Mouse (Mus musculus) liver, adult (tissue): ENCODE data around the gene Zfp668.

Experiments used
- GATA4 ChIP-seq: IDR thresholded peaks from 2 replicates; pipeline ENCODE4 v1.6.1; 2014; ENCODE audit warnings: mild to moderate bottlenecking, low read length; ENCODE audit not compliant: insufficient replicate concordance

The Zfp668 gene

DNA sequence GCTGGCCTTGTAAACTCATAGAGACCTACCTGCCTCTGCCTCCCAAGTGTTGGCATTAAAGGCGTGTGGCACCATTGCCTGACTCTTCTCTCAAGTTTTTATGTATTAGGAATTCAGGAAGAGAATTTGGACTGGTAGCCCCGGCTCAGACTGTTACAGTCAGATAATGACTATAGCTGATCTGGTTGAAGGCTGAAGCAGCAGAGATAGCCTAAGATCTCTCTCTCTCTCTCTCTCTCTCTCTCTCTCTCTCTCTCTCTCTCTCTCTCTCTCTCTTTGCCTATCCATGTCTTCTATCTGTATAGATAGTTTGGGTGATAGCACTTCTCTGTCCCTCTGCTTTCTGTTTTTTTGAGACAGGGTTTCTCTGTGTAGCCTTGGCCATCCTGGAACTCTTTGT lies 25.1 kb upstream of the Zfp668 start:
- no peak for TF ChIP-seq GATA4

DNA sequence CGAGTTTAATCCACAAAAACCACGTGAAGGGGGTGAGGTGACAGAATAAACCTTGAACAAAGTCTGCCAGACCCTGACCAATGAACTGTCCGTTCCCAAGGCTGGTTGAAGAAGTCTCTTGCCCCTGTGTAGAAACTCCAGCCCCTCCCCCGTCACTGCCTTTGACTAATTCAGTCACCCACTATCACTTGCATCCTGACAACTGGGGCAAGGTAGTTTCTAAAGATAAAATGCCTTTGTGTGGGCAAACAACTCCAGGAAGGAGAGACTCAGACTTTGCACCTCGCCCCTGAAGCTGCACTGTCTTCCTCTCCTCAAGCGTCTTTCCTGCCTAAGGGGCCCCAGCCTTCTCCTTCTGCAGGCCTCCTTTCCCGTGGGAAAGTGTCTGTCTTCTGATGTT lies 23.4 kb upstream of the Zfp668 start:
- TF ChIP-seq GATA4: no peak

DNA sequence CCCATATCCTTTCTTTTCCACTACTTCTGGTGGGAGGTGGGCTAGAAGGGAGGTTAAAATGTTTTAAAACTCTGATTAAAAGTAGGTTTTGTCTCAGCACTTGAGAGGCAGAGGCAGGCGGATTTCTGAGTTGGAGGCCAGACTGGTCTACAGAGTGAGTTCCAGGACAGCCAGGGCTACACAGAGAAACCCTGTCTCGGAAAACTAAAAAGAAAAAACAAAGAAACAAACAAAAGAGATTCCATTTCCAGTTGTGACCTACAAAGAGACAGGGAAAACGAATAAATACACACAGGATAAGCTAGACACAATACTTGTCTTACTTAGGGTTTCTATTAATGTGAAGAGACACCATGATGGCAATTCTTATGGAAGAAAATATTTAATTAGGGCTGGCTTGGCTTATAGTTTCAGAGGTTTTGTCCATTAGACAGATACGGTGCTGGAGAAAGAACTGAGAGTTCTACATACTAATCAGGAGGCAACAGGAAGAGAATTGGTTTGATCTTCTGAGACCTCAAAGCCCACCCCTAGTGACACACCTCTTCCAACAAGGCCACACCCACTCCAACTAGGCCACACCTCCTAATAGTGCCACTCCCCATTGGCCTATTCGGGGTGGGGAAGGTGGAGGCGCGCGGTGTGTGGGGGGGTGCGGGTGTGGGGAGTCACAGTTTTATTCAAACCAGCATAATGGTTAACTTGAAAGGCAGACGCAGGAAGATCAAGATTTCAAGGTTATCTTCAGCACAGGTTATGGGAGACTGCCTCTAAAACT lies 21.7 kb upstream of the Zfp668 start:
- no peak for TF ChIP-seq GATA4

GRCm38 (mm10) chr7:127897542-127897941 lies 20.9 kb upstream of the Zfp668 start:
- TF ChIP-seq GATA4: no peak

DNA sequence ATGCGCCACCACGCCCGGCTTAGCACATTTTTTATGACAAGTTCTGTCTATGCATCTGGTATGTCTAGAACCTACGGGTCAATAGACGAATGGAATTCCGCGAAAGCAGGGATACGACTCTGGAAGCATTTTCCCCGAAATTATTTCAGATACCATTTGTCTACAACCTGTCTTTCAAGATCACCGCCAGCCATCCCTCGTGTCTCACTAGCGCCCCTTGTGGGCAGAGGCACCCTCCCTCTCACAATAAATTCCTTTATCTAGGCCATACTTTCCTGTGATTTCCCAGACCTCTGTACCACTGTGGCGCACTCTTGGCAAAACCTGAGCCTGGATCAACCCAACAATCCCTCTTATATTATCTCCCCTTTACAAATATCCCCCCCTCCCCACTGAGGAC lies 19.8 kb upstream of the Zfp668 start:
- TF ChIP-seq GATA4: no peak

DNA sequence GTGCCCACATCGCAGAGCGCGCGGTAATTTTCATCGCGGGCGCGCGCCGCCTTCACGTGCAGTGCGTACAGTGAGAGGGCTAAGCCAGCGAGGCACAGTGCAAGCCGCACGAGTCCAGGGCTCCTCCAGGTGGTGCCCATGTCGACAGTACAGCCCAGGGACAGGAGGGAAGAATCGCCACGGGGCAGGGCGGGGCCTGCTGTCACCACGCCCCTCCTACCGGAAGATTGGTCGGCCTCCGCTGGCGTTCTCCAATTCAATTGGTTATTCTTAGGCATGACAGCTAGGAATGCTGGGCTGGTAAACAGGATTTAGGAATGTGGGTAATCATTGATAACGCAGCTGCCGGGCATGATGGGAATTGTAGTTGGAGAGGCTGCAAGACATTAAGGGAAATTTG lies 18.8 kb upstream of the Zfp668 start, which contains the start of the genes Gm21974 and Vkorc1:
Gene Gm21974, minus strand, starts transcription at position 13 of the 400 bp plus-strand sequence.
Gene Vkorc1, minus strand, starts transcription at position 176 of the 400 bp plus-strand sequence.
- peak; percentile 83; the same call in 1 of the 2 replicates for TF ChIP-seq GATA4

DNA sequence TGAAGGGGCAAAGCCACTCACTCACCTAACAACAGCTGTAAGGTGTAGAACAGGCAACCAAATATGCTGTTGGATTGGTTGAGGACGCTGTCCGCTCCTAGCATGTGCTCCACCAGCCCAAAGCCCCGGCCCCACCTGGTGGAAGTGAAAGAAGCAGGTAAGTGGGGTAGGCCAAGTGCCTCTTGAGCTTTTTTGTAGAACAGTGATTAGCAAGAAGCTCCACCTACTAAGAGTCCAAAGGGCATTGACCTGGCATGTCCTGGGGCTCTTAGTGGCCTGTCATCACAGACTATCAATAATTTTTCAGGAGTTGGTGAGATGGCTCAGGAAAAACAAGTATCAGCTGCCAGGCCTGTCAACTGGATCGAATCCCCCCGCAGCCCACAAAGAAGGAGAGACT lies 17.9 kb upstream of the Zfp668 start:
- TF ChIP-seq GATA4: no peak

- TF ChIP-seq GATA4: no peak
These were observed 14.2 kb upstream of the Zfp668 start, which contains the start of gene Prss53 for GRCm38 (mm10) chr7:127890798-127891197. Prss53 (minus strand) TSS chr7:127890970.

GRCm38 (mm10) chr7:127888821-127889220 lies 12.2 kb upstream of the Zfp668 start:
- no peak for TF ChIP-seq GATA4

GRCm38 (mm10) chr7:127887781-127888180 lies 11.2 kb upstream of the Zfp668 start:
- TF ChIP-seq GATA4: no peak

GRCm38 (mm10) chr7:127887191-127887590 lies 10.6 kb upstream of the Zfp668 start:
- TF ChIP-seq GATA4: no peak

DNA sequence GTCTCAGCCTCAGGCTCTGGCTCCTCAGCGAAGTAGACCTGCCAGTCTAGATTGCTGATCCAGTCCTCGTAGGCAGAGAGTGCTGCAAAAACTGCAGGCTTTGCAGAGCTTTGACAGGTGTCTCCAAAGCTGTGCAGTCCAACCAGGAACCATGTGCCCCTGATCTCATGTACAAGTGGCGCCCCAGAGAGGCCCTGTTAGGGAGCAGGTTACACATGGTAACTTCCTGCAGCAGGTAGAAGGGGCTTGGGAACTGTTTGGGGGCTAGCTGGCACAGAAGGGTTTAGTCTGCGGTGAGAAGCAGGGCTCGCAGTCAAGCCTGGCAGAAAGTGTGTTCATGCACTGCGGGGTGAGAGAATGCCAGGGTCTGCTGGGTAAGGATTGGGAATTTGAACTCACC lies 9.9 kb upstream of the Zfp668 start:
- TF ChIP-seq GATA4: no peak

DNA sequence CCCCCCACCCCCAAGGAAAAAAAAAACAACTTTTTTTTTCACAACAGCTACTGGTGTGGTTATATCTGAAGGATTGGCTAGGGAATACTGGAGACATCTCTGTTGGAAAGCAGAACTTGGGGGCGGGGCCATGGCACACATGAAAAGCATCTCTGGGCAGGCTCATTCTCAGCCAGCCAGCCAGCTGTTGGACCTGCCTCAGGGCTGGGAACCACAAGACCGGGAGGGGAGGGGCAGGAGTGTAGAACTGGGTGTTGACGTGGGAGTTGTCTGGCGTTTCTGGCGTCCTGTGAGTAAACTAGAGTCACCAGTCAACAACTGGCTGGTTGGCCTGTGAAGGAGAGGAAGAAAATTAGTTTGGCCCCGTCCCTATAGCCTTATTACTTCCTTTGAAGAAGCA lies 9.3 kb upstream of the Zfp668 start:
- no peak for TF ChIP-seq GATA4

GRCm38 (mm10) chr7:127880431-127880830 lies 3.8 kb upstream of the Zfp668 start:
- TF ChIP-seq GATA4: no peak

- TF ChIP-seq GATA4: no peak
These were observed 2.7 kb upstream of the Zfp668 start for GRCm38 (mm10) chr7:127879301-127879700.

GRCm38 (mm10) chr7:127876041-127876466 lies 574 bp downstream of the Zfp668 start, which contains the start of gene Zfp646:
Zfp646 (plus strand) TSS chr7:127876221.
- no peak; the same call in 1 of the 2 replicates for TF ChIP-seq GATA4

- no peak for TF ChIP-seq GATA4
These were observed 1.0 kb downstream of the Zfp668 start for GRCm38 (mm10) chr7:127875627-127876001.

- no peak for TF ChIP-seq GATA4
These were observed 1.6 kb downstream of the Zfp668 start for GRCm38 (mm10) chr7:127874812-127875626.
